Mouse (Mus musculus): Measurements from ENCODE around the gene Fam53b.

DNA sequence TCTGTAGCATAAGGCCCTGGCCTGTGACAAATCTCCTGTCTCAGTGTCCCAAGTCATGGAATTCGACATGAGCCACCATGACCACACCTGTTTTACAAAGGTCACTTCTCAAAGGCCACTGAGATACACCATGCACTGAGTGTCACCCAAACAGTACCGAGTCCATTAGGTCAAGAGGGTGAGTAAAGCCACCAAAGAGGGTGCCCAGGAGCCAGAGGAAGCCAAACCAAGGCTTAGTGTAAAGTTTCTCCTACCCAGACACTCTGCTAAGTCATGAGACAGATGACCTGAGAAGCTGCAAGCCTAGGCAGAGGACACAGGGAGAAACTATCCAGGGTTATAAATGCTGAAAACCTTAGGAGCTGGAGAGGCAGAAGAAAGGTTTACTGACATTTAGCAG lies 52.3 kb downstream of the Fam53b start:
- TF ChIP-seq MAFK (IDR thresholded peaks at IDR 0.05; ENCODE audit: insufficient read depth, low read depth, low read length) (no peak), CHD2 (IDR thresholded peaks at IDR 0.05; ENCODE audit: low read depth, low read length) (no peak), ZNF384 (IDR thresholded peaks at IDR 0.05; ENCODE audit: low read depth, low read length) (no peak)
